Mouse (Mus musculus) small intestine, adult 2 months (tissue): ENCODE data around the gene Sowaha.

Experiments used
- CTCF ChIP-seq: fragments of 200-500 bp; IDR thresholded peaks from 2 replicates; pipeline ENCODE4 v1.5.1; 2012; ENCODE audit warnings: low read depth, mild to moderate bottlenecking, control low read depth, inconsistent platforms, low read length, moderate library complexity, mixed read lengths; ENCODE audit not compliant: insufficient replicate concordance, insufficient read length; ENCODE audit errors: extremely low read depth
- POLR2A ChIP-seq: fragments of 200-500 bp; IDR thresholded peaks from 2 replicates; pipeline ENCODE4 v1.6.1; 2012; ENCODE audit warnings: low read depth, mild to moderate bottlenecking, control low read depth, inconsistent platforms, low read length, moderate library complexity

GRCm38 (mm10) chr11:53489007-53489406, 8.9 kb upstream of the Sowaha start:
- TF ChIP-seq CTCF (no peak), POLR2A (no peak)
